Mouse (Mus musculus) forebrain, embryonic 13.5 days (tissue): ENCODE measurements around the gene Timm22. TPM values are rescaled to one million over a fixed set of nuclear protein-coding genes. Genes with fewer than 3 reads are reported as not detected.

ENCODE experiments used
- ATAC-seq: fragments of 200-750 bp; cut with Nextera tagmentation; 2 replicates; pipeline ENCODE4 v1.8.0; 2017
- H3K27ac ChIP-seq: fragments of 300-500 bp; sonication (generic); 2 replicates; pipeline ENCODE4 v1.5.1; 2015; ENCODE audit warnings: inconsistent platforms, mild to moderate bottlenecking, moderate library complexity
- H3K27me3 ChIP-seq: fragments of 300-500 bp; sonication (generic); 2 replicates; pipeline ENCODE4 v1.6.1; 2015; ENCODE audit warnings: mild to moderate bottlenecking, inconsistent platforms
- H3K36me3 ChIP-seq: fragments of 300-500 bp; sonication (generic); 2 replicates; pipeline ENCODE4 v1.6.1; 2015; ENCODE audit warnings: mild to moderate bottlenecking, inconsistent platforms; ENCODE audit not compliant: poor library complexity, severe bottlenecking
- H3K4me1 ChIP-seq: fragments of 300-500 bp; sonication (generic); 2 replicates; pipeline ENCODE4 v1.6.1; 2015; ENCODE audit warnings: inconsistent platforms
- H3K4me2 ChIP-seq: fragments of 300-500 bp; sonication (generic); 2 replicates; pipeline ENCODE4 v1.6.1; 2015; ENCODE audit warnings: inconsistent platforms, mild to moderate bottlenecking, moderate library complexity
- H3K4me3 ChIP-seq: fragments of 300-500 bp; sonication (generic); 2 replicates; pipeline ENCODE4 v1.5.1; 2015; ENCODE audit warnings: mild to moderate bottlenecking, inconsistent platforms
- H3K9ac ChIP-seq: fragments of 300-500 bp; sonication (generic); 2 replicates; pipeline ENCODE4 v1.6.1; 2015; ENCODE audit warnings: mild to moderate bottlenecking, inconsistent platforms
- H3K9me3 ChIP-seq: fragments of 300-500 bp; sonication (generic); replicated peaks from 2 replicates; pipeline ENCODE4 v1.6.1; 2016; ENCODE audit warnings: inconsistent platforms
- WGBS: fragments of 180-500 bp; shearing (Covaris S2); methylation state at CpG from one replicate; pipeline ENCODE4 v1.1.7; 2015; 5-methylcytosine and 5-hydroxymethylcytosine counted together
- polyA plus RNA-seq: library from polyadenylated mRNA; unstranded; fragments of >200 nt; fragmentation: Nextera tagmentation; extraction: Ambion mirVana; gene quantifications from 2 replicates; pipeline ENCODE4 v1.2.1, GENCODE M21; 2015

Timm22 gene
- polyA plus RNA-seq, result 102 and 104 TPM in 2 replicates

DNA sequence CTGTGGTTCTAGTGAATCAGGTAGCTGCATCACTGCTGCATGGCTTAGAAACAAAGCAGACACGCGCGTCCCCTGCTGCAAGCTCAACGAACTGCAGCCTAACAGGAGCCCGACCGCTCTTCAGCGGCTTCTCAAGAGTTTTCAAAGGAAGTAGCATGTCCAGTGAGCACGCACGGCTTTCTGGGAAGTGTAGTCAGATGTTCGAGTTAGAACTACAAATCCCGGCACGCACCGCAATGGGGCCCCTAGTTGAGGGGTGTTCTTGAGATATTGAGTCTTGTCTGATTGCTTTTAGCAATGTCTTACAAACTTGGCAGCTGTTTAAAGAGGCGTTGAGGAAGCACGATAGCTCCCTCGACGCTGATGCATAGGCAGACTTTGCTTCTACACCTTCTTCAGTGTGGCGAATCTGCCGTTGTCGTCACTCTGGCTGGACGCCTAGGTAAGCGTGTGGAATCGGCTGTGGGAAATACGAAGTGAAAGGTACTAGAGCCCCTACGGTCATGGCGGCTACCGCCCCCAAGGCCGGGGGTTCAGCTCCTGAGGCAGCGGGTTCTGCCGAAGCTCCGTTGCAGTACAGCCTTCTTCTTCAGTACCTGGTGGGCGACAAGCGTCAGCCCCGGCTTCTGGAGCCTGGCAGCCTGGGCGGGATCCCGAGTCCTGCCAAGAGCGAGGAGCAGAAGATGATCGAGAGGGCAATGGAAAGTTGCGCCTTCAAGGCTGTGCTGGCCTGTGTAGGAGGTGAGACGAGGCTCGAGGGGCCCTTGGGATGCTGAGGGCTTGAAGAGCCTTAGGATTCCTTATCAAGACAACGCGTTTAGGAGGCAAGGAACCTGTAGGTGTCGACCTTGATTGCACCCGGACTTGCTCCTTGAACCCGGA, at the start of gene Timm22:
Gene Timm22 (plus strand): TSS at position 251 of the 882 bp plus-strand sequence.
- H3K27ac ChIP-seq, result peak within 1 kb of the TSS; percentile 15; the same call in 1 of the 2 replicates
- WGBS, result under 1% methylated on average over 46 of the region's 46 CpGs
- peak; percentile 96 for ATAC-seq
- peaks cover 11% of the 10 kb centered on the region; the same call in 1 of the 2 replicates for H3K36me3 ChIP-seq
- H3K4me3 ChIP-seq, result peak within 1 kb of the TSS; percentile 87
- H3K9me3 ChIP-seq, result no peaks in the 10 kb centered on the region
- H3K4me1 ChIP-seq, result peaks cover 15% of the 10 kb centered on the region
- peak within 1 kb of the TSS; percentile 93 for H3K9ac ChIP-seq
- 0 out of 2 replicates have a peak, but pooled peaks cover 3% of the 10 kb centered on the region for H3K27me3 ChIP-seq
- peak within 1 kb of the TSS; percentile 76 for H3K4me2 ChIP-seq

DNA sequence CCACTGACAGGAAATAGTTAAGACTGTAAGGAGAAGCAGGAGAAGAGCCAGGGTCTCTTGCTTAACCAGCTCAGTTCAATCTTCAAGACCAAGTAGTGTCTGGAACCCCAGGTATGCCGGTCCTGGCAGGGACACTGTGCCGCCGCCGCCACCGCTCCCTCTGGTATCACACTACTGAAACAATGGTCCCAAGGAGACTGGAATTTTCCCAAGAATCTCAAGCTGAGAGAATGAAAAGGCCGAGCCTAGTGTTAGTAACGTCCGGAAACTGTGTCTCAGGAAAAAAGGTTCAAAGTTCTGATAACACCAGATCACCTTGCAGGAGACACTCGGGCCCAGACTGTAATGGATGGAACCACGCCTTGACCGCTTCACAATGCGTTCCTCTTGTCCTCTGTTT, 49.3 kb upstream of the Timm22 start:
- H3K4me3 ChIP-seq, result no peak overlapping the region
- peak overlapping the region; percentile 2; the same call in 1 of the 2 replicates for H3K4me2 ChIP-seq
- no peaks in the 10 kb centered on the region for H3K27me3 ChIP-seq
- peaks cover 68% of the 10 kb centered on the region for H3K4me1 ChIP-seq
- H3K36me3 ChIP-seq, result no peaks in the 10 kb centered on the region
- H3K27ac ChIP-seq, result no peak overlapping the region
- no peaks in the 10 kb centered on the region for H3K9me3 ChIP-seq
- 0 out of 2 replicates have a peak overlapping the region, but pooled peaks have one; percentile 34 for H3K9ac ChIP-seq
- no peak for ATAC-seq
- 22% methylated on average over 12 of the region's 12 CpGs for WGBS

DNA sequence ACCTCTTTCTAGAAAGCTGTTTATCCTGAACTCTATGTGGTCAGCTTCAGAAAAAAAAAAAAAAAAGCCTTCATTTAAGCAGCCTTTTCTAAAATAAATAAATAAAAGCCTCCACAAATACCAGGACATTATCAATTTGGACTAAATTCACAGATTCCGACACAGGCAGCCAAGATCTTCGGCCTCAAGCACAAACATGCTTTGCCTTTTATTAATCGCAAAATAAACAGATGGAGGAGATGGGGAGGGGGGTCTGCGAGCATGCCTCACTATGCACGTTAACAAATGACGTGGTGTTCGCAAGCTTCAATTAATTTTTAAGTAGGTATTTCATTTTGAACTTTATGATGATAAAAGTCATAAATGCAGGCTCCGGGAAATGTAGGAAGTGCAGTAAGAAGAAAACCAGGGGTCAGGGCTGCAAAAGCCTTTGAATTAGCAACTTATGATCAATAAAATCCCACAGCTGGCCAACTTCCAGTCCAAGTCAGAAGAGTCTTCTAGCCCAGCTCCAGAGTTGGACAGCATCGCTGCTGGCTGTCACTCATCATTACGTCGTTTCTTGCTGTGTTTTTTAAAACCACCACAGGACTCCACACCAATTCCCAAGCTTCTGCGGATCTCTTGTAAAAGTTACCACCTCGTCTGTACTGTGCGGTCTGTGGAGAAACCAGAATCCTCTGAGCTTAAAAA, 48.0 kb upstream of the Timm22 start:
- Histone ChIP-seq H3K9ac (no peak overlapping the region), H3K27ac (no peak overlapping the region; the same call in 1 of the 2 replicates), H3K4me1 (peaks cover 64% of the 10 kb centered on the region), H3K4me2 (no peak overlapping the region), H3K9me3 (no peaks in the 10 kb centered on the region), H3K4me3 (no peak overlapping the region), H3K36me3 (no peaks in the 10 kb centered on the region), H3K27me3 (no peaks in the 10 kb centered on the region)
- ATAC-seq, result no peak
- WGBS, result 28% methylated on average over 14 of the region's 14 CpGs

DNA sequence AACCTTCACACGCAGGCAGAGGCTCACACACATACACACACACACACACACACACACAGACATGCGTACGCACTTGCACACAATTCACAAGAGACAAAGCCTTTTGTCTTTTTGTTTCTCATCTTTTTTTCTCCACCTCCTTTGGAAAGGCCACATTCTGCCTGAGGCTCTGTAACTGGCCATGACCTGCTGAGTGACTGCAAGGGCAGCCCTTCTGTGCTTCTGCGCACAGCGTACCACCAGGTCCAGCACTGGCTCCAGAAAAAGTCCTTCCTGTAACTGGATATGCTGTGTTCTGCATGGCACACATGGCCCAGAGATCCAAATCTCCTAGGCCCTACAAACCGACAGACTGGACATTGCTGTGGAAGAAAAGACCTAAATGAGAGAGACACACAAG, 46.5 kb upstream of the Timm22 start:
- WGBS, result 52% methylated on average over 6 of the region's 6 CpGs
- peaks cover 56% of the 10 kb centered on the region for H3K4me1 ChIP-seq
- no peaks in the 10 kb centered on the region for H3K9me3 ChIP-seq
- no peak for ATAC-seq
- no peak overlapping the region for H3K9ac ChIP-seq
- peak overlapping the region; percentile 22; the same call in 1 of the 2 replicates for H3K27ac ChIP-seq
- H3K4me2 ChIP-seq, result no peak overlapping the region
- H3K36me3 ChIP-seq, result no peaks in the 10 kb centered on the region
- no peak overlapping the region for H3K4me3 ChIP-seq
- no peaks in the 10 kb centered on the region for H3K27me3 ChIP-seq

DNA sequence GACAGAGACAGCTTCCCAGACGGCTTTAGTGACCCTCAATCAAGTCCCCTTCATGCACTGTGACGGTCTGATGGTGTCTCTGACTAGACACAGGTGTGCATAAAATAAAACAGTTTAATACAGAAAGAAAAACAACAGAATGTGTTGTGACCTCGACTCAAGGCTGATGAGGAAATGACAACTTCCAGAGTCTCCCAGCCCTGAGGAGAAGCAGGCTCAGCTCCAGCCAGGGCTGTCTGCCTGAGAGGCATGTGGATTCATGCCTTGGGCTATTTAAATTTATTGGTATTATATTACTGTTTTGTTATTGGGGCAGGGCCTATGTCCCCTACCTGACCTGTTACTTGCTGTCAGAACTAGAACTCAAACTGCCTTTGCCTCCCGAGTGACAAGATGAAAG, 45.3 kb upstream of the Timm22 start:
- no peaks in the 10 kb centered on the region for H3K9me3 ChIP-seq
- WGBS, result 74% methylated on average over 4 of the region's 4 CpGs
- no peak overlapping the region for H3K4me3 ChIP-seq
- peaks cover 50% of the 10 kb centered on the region for H3K4me1 ChIP-seq
- H3K9ac ChIP-seq, result no peak overlapping the region
- H3K4me2 ChIP-seq, result no peak overlapping the region
- H3K36me3 ChIP-seq, result peaks cover 2% of the 10 kb centered on the region; the same call in 1 of the 2 replicates
- no peak for ATAC-seq
- no peak overlapping the region for H3K27ac ChIP-seq
- no peaks in the 10 kb centered on the region for H3K27me3 ChIP-seq

DNA sequence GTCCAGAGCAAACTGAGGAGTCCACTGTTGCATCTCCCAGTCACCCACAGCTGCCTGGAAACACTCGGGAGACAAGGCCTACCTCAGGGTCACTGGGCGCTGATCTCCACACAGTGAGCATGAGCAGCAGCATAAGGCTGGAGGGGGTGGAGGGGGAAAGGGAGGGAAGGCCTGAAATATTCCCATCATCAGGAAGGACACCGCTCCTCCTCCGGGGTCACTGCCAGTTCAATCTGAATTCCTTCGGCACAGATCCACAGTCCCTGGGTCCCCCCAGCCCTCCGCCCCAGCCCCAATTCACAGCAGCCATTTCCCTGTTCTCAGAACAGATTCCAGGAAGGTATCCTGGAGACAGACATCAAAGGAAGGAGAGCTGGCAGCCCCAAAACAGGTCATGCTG, 43.6 kb upstream of the Timm22 start:
- WGBS, result 16% methylated on average over 6 of the region's 6 CpGs
- Histone ChIP-seq H3K4me3 (no peak overlapping the region), H3K4me2 (peak overlapping the region; percentile 17; the same call in 1 of the 2 replicates), H3K36me3 (peaks cover 5% of the 10 kb centered on the region; the same call in 1 of the 2 replicates), H3K9ac (no peak overlapping the region; the same call in 1 of the 2 replicates), H3K27ac (peak overlapping the region; percentile 12; the same call in 1 of the 2 replicates), H3K27me3 (no peaks in the 10 kb centered on the region), H3K9me3 (no peaks in the 10 kb centered on the region), H3K4me1 (peaks cover 42% of the 10 kb centered on the region)
- ATAC-seq, result no peak

DNA sequence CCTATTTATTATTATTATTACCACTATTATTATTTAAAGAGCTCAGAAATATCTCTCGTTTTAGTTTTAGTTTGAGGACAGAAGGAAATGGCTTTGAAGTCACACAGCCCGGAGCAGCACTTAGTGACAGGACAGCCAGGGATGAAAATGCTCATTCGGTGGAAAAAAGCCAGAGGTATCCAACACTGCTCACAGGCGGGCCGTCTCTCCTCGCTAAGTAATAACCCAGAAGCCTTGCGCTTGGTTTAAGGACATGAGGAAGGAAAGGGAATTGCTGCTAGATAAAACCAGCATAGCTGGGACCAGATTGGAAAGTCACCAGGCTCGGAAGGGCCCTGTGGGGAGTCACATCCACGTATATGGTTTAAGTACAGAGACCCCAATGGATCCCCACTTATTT, 43.1 kb upstream of the Timm22 start:
- 26% methylated on average over 9 of the region's 9 CpGs for WGBS
- Histone ChIP-seq H3K36me3 (peaks cover 5% of the 10 kb centered on the region; the same call in 1 of the 2 replicates), H3K4me3 (no peak overlapping the region), H3K4me2 (peak overlapping the region; percentile 17; the same call in 1 of the 2 replicates), H3K4me1 (peaks cover 37% of the 10 kb centered on the region), H3K27me3 (no peaks in the 10 kb centered on the region), H3K9ac (peak overlapping the region; percentile 34; the same call in 1 of the 2 replicates), H3K27ac (peak overlapping the region; percentile 66), H3K9me3 (no peaks in the 10 kb centered on the region)
- ATAC-seq, result no peak

DNA sequence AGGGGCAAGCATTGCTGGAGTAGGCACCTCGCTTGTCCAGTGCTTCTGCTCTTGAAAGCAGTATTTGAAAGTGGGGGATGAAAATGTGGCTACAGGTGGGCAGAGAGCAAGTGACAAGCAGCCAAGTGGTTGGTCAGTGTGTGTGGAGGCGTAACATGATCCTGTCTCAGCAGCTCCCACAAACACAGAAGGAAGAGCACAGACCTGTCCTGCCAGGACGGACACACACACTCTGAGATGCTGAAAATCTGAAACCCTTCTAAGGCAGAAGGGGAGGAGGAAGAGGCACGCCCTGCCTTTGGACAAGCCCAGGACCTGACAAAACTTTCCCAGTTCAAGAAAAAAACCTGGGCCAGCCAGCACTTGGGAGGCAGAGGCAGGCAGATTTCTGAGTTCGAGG, 42.7 kb upstream of the Timm22 start:
- H3K27ac ChIP-seq, result peak overlapping the region; percentile 66
- no peak for ATAC-seq
- H3K4me2 ChIP-seq, result no peak overlapping the region
- peaks cover 5% of the 10 kb centered on the region; the same call in 1 of the 2 replicates for H3K36me3 ChIP-seq
- peaks cover 33% of the 10 kb centered on the region for H3K4me1 ChIP-seq
- no peak overlapping the region for H3K4me3 ChIP-seq
- H3K9ac ChIP-seq, result peak overlapping the region; percentile 34; the same call in 1 of the 2 replicates
- WGBS, result 67% methylated on average over 5 of the region's 5 CpGs
- H3K27me3 ChIP-seq, result no peaks in the 10 kb centered on the region
- H3K9me3 ChIP-seq, result no peaks in the 10 kb centered on the region

DNA sequence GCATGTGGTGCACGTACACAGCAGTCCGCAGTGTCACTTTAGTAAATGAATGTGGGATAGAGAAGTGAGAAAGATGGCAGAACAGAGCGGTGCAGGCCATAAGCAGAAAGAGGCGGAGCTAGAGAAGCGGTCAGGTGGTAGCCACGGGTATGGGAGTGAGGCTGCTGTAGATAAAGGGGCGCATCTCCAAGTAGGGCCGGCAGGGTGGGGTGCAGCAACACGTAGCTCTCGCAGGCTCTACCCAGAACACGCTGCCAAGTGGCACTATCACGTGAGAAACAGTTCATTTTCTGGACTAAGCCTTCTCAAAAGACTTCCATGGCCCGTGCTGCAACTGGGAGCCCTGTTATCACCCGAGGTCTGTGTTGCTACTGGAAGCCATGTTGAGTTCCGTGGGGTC, 40.0 kb upstream of the Timm22 start:
- Histone ChIP-seq H3K4me2 (no peak overlapping the region), H3K4me3 (no peak overlapping the region), H3K27me3 (no peaks in the 10 kb centered on the region), H3K27ac (no peak overlapping the region), H3K36me3 (peaks cover 5% of the 10 kb centered on the region; the same call in 1 of the 2 replicates), H3K9ac (no peak overlapping the region), H3K4me1 (peaks cover 19% of the 10 kb centered on the region), H3K9me3 (no peaks in the 10 kb centered on the region)
- ATAC-seq, result no peak
- 86% methylated on average over 15 of the region's 15 CpGs for whole genome bisulfite sequencing

DNA sequence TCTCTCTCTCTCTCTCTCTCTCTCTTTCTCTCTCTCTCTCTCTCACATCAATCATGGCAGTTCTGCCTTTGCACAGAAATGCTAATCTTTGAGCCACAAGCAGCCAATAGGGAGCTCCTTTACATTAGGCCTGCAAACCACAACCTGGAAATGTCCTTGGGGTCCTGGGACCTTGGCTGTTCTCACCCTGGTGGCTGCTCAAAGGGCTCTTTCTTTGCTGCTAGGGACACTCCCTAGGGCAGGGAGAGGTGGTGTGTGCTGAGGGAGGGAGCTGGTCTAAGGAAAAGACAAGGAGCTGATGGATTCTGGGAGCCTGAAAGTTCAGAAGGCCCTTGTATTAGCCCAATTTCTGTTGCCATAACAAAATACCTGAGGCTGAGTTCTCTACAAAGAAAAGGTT, 36.3 kb upstream of the Timm22 start:
- H3K9ac ChIP-seq, result no peak overlapping the region
- no peaks in the 10 kb centered on the region for H3K9me3 ChIP-seq
- no peak for ATAC-seq
- H3K36me3 ChIP-seq, result peaks cover 5% of the 10 kb centered on the region; the same call in 1 of the 2 replicates
- H3K27ac ChIP-seq, result no peak overlapping the region
- peaks cover 33% of the 10 kb centered on the region for H3K4me1 ChIP-seq
- H3K27me3 ChIP-seq, result no peaks in the 10 kb centered on the region
- no peak overlapping the region for H3K4me3 ChIP-seq
- H3K4me2 ChIP-seq, result no peak overlapping the region

DNA sequence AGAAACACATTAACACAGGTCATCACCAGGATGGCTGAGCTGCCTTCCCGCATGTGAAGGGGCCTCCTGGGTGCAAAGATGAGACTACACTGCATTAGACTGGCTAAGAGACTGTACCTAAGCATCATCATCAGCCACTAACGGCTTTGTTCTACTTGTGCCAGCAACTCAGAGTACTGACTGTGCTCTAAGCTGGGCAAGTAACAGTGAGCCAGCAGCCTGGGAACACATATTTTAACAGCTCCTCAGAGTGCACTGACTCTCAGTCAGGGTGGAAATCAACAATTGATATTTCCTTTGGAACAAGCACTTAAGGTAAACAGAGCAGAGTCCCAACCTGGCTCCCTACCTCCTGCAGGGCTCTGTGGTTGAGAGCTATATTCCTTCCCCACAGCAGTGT, 34.6 kb upstream of the Timm22 start:
- Histone ChIP-seq H3K4me3 (no peak overlapping the region), H3K9ac (no peak overlapping the region), H3K4me2 (no peak overlapping the region), H3K27ac (no peak overlapping the region), H3K9me3 (no peaks in the 10 kb centered on the region), H3K27me3 (no peaks in the 10 kb centered on the region), H3K36me3 (no peaks in the 10 kb centered on the region), H3K4me1 (peaks cover 27% of the 10 kb centered on the region)
- ATAC-seq, result no peak
- WGBS, result 60% methylated on average over 2 of the region's 2 CpGs

DNA sequence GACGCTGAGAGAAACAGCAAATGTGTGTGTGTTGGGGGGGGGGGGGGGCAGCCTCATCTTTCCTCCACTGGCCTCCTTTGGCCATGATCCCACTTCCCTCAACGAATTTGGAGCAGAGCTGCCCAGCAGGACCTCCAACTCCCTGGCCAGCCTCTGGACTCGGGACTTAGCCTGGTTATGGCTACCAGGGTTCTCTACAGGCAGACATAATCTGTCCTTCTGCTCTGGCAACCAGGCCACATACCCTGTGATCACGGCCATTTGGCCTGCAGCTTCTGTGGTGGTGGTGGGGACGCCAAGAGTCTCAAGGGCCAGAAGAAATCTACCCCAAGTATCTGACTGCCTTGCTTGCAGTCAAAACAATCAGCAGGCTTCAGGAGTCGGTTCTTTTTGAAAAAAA, 34.2 kb upstream of the Timm22 start:
- Histone ChIP-seq H3K4me3 (no peak overlapping the region), H3K9ac (no peak overlapping the region), H3K4me1 (peaks cover 27% of the 10 kb centered on the region), H3K4me2 (no peak overlapping the region), H3K27me3 (no peaks in the 10 kb centered on the region), H3K27ac (no peak overlapping the region), H3K36me3 (no peaks in the 10 kb centered on the region), H3K9me3 (no peaks in the 10 kb centered on the region)
- ATAC-seq, result no peak
- 33% methylated on average over 6 of the region's 6 CpGs for WGBS
